Mouse (Mus musculus) embryonic fibroblast, embryonic 13.5 days (primary cell): ENCODE measurements at regions not wholly inside any gene's neighbourhood (a gene's known extent, or its start where the extent isn't known, plus 50 kb on each side); places are given as distances from the start of the nearest gene placed in this dataset.

Source experiments
- CTCF ChIP-seq: IDR thresholded peaks from 2 replicates; pipeline ENCODE4 v1.5.1; 2011; ENCODE audit warnings: mild to moderate bottlenecking, control low read depth, low read length, moderate library complexity, borderline replicate concordance; ENCODE audit not compliant: insufficient read depth
- POLR2A ChIP-seq: IDR thresholded peaks from 2 replicates; pipeline ENCODE4 v1.6.1; 2011; ENCODE audit warnings: low read depth, mild to moderate bottlenecking, control low read depth, low read length, moderate library complexity

- TF ChIP-seq CTCF = no peak
- TF ChIP-seq POLR2A = no peak
Measured at GRCm38 (mm10) chr12:54283011-54283410, 79.4 kb upstream of the Egln3 start.
